Mouse (Mus musculus) urinary bladder, postnatal 25 days (tissue): Measurements from ENCODE around the gene Gm49358.

Source experiments
- DNase-seq: peaks from one replicate; pipeline ENCODE4 v3.0.0; 2022; ENCODE audit warnings: low spot score

The Gm49358 gene

GRCm38 (mm10) chr10:86814292-86815131, 50.7 kb downstream of the Gm49358 start:
- DNase-seq = no peak

- no peak for DNase-seq
Measured at GRCm38 (mm10) chr10:86815133-86815532, 51.4 kb downstream of the Gm49358 start.

- DNase-seq = no peak
Measured at GRCm38 (mm10) chr10:86819649-86820165, 55.9 kb downstream of the Gm49358 start.

- DNase-seq = no peak
Measured at GRCm38 (mm10) chr10:86821014-86821413, 57.2 kb downstream of the Gm49358 start.

GRCm38 (mm10) chr10:86824093-86824492, 60.3 kb downstream of the Gm49358 start:
- DNase-seq = no peak

GRCm38 (mm10) chr10:86824871-86825270, 61.1 kb downstream of the Gm49358 start:
- no peak for DNase-seq

GRCm38 (mm10) chr10:86825871-86826522, 62.2 kb downstream of the Gm49358 start:
- no peak for DNase-seq

- no peak for DNase-seq
Measured at GRCm38 (mm10) chr10:86826929-86827328, 63.2 kb downstream of the Gm49358 start.

GRCm38 (mm10) chr10:86828221-86829135, 64.7 kb downstream of the Gm49358 start:
- DNase-seq = no peak

GRCm38 (mm10) chr10:86829515-86829914, 65.7 kb downstream of the Gm49358 start:
- no peak for DNase-seq

- DNase-seq = no peak
Measured at GRCm38 (mm10) chr10:86836784-86837183, 73.0 kb downstream of the Gm49358 start.

GRCm38 (mm10) chr10:86838827-86839226, 75.1 kb downstream of the Gm49358 start:
- no peak for DNase-seq

- DNase-seq = no peak
Measured at GRCm38 (mm10) chr10:86842659-86843058, 78.9 kb downstream of the Gm49358 start.

GRCm38 (mm10) chr10:86846926-86847467, 83.2 kb downstream of the Gm49358 start:
- DNase-seq = no peak

- no peak for DNase-seq
Measured at GRCm38 (mm10) chr10:86849087-86849486, 85.3 kb downstream of the Gm49358 start.

GRCm38 (mm10) chr10:86849508-86849907, 85.7 kb downstream of the Gm49358 start:
- DNase-seq = no peak

GRCm38 (mm10) chr10:86852160-86852559, 88.4 kb downstream of the Gm49358 start:
- DNase-seq = no peak

- DNase-seq = no peak
Measured at GRCm38 (mm10) chr10:86853433-86853832, 89.7 kb downstream of the Gm49358 start.

- DNase-seq = no peak
Measured at GRCm38 (mm10) chr10:86860396-86860795, 96.6 kb downstream of the Gm49358 start.

GRCm38 (mm10) chr10:86862496-86862895, 98.7 kb downstream of the Gm49358 start:
- DNase-seq = no peak

- no peak for DNase-seq
Measured at GRCm38 (mm10) chr10:86863429-86863828, 99.7 kb downstream of the Gm49358 start.

GRCm38 (mm10) chr10:86872121-86872520, 108.3 kb downstream of the Gm49358 start:
- no peak for DNase-seq
